Mouse (Mus musculus) MEL (cell line): Measurements from ENCODE around the gene Gm10778. TPM values are rescaled to one million over a fixed set of nuclear protein-coding genes. Genes with fewer than 3 reads are reported as not detected.

Experiments used
- DNase-seq: peaks from one replicate; pipeline ENCODE4 v3.0.0; 2011; ENCODE audit warnings: low read depth, low spot score
- H3K27ac ChIP-seq: 2 replicates; pipeline ENCODE4 v1.5.1; 2012; ENCODE audit warnings: low read depth, mild to moderate bottlenecking, control low read depth, low read length, moderate library complexity; ENCODE audit not compliant: control insufficient read depth
- H3K27me3 ChIP-seq, 2 experiments: fragments of 150-350 bp in 1 of 2; sonication (generic) in 1 of 2; 2 replicates each; pipeline ENCODE4 v1.6.1; 2012; ENCODE audit warnings: low read length in 2 of 2, mild to moderate bottlenecking in 2 of 2, improper control_type of control experiment in 1 of 2, moderate library complexity in 1 of 2; ENCODE audit not compliant: insufficient read depth in 2 of 2, control insufficient read depth in 1 of 2
- H3K36me3 ChIP-seq, 2 experiments: 2 replicates each; pipeline ENCODE4 v1.6.1; 2012 to 2014; ENCODE audit warnings: low read length in 2 of 2, improper control_type of control experiment in 1 of 2, inconsistent platforms in 1 of 2, mild to moderate bottlenecking in 1 of 2; ENCODE audit not compliant: insufficient read depth in 2 of 2, control insufficient read depth in 1 of 2
- H3K4me1 ChIP-seq, 2 experiments: fragments of 150-350 bp in 1 of 2; sonication (generic) in 1 of 2; 2 replicates each; pipeline ENCODE4 v1.6.1; 2012; ENCODE audit warnings: low read length in 2 of 2, improper control_type of control experiment in 1 of 2, mild to moderate bottlenecking in 1 of 2; ENCODE audit not compliant: insufficient read depth in 2 of 2, control insufficient read depth in 1 of 2
- H3K4me3 ChIP-seq, 2 experiments: fragments of 150-350 bp in 1 of 2; sonication (generic) in 1 of 2; 2 replicates each; pipeline ENCODE4 v1.5.1; 2012; ENCODE audit warnings: low read depth in 2 of 2, low read length in 2 of 2, mild to moderate bottlenecking in 2 of 2, moderate library complexity in 2 of 2, control low read depth in 1 of 2, improper control_type of control experiment in 1 of 2; ENCODE audit not compliant: control insufficient read depth in 1 of 2, insufficient read depth in 1 of 2
- H3K79me2 ChIP-seq: 2 replicates; pipeline ENCODE4 v1.6.1; 2012; ENCODE audit warnings: mild to moderate bottlenecking, low read length, moderate library complexity; ENCODE audit not compliant: control insufficient read depth, poor library complexity, insufficient read depth
- H3K9ac ChIP-seq: 2 replicates; pipeline ENCODE4 v1.6.1; 2012; ENCODE audit warnings: low read depth, mild to moderate bottlenecking, control low read depth, low read length, moderate library complexity; ENCODE audit not compliant: control insufficient read depth, poor library complexity, severe bottlenecking
- H3K9me3 ChIP-seq: fragments of 150-350 bp; sonication (generic); replicated peaks from 2 replicates; pipeline ENCODE4 v1.6.1; 2012; ENCODE audit warnings: mild to moderate bottlenecking, low read length, improper control_type of control experiment, moderate library complexity; ENCODE audit not compliant: insufficient read depth
- BHLHE40 ChIP-seq: IDR thresholded peaks from 2 replicates; pipeline ENCODE4 v1.6.1; 2012; ENCODE audit warnings: low read depth, mild to moderate bottlenecking, inconsistent platforms, low read length, improper control_type of control experiment, borderline replicate concordance
- CHD1 ChIP-seq: IDR thresholded peaks from 2 replicates; pipeline ENCODE4 v1.6.1; 2012; ENCODE audit warnings: low read depth, mild to moderate bottlenecking, inconsistent platforms, low read length, improper control_type of control experiment
- CHD2 ChIP-seq: IDR thresholded peaks from 2 replicates; pipeline ENCODE4 v1.6.1; 2011; ENCODE audit warnings: low read length, improper control_type of control experiment
- CTCF ChIP-seq, 3 experiments: IDR thresholded peaks in 2 of 3; conservative IDR thresholded peaks in 1 of 3; 2 replicates each; pipeline ENCODE4 v1.5.1; 2011 to 2012; ENCODE audit warnings: low read length in 3 of 3, low read depth in 2 of 3, mild to moderate bottlenecking in 2 of 3, improper control_type of control experiment in 1 of 3, inconsistent platforms in 1 of 3, mixed read lengths in 1 of 3, moderate library complexity in 1 of 3; ENCODE audit not compliant: control insufficient read depth in 1 of 3, insufficient read depth in 1 of 3, poor library complexity in 1 of 3, severe bottlenecking in 1 of 3
- E2F4 ChIP-seq: IDR thresholded peaks from 2 replicates; pipeline ENCODE4 v1.6.1; 2011; ENCODE audit warnings: low read depth, low read length, improper control_type of control experiment, borderline replicate concordance
- EP300 ChIP-seq, 2 experiments: IDR thresholded peaks; 2 replicates each; pipeline ENCODE4 v1.6.1; 2011; ENCODE audit warnings: improper control_type of control experiment in 2 of 2, low read length in 2 of 2, low read depth in 1 of 2, mild to moderate bottlenecking in 1 of 2
- ETS1 ChIP-seq: IDR thresholded peaks from 2 replicates; pipeline ENCODE4 v1.6.1; 2012; ENCODE audit warnings: low read depth, mild to moderate bottlenecking, inconsistent platforms, low read length, improper control_type of control experiment, moderate library complexity
- GABPA ChIP-seq: IDR thresholded peaks from 2 replicates; pipeline ENCODE4 v1.6.1; 2012; ENCODE audit warnings: low read depth, mild to moderate bottlenecking, inconsistent platforms, low read length, improper control_type of control experiment, moderate library complexity
- GATA1 ChIP-seq: IDR thresholded peaks from 2 replicates; pipeline ENCODE4 v1.6.1; 2011; ENCODE audit warnings: low read depth, low read length, improper control_type of control experiment
- HCFC1 ChIP-seq: IDR thresholded peaks from 2 replicates; pipeline ENCODE4 v1.6.1; 2012; ENCODE audit warnings: low read depth, mild to moderate bottlenecking, inconsistent platforms, low read length, improper control_type of control experiment, moderate library complexity
- KAT2A ChIP-seq: conservative IDR thresholded peaks from 2 replicates; pipeline ENCODE4 v1.6.1; 2012; ENCODE audit warnings: low read depth, low read length, improper control_type of control experiment, inconsistent platforms
- MAFK ChIP-seq: IDR thresholded peaks from 2 replicates; pipeline ENCODE4 v1.6.1; 2011; ENCODE audit warnings: low read depth, mild to moderate bottlenecking, low read length, improper control_type of control experiment, borderline replicate concordance
- MAX ChIP-seq: IDR thresholded peaks from 2 replicates; pipeline ENCODE4 v1.6.1; 2011; ENCODE audit warnings: low read length, improper control_type of control experiment
- MAZ ChIP-seq: IDR thresholded peaks from 2 replicates; pipeline ENCODE4 v1.6.1; 2012; ENCODE audit warnings: low read depth, mild to moderate bottlenecking, inconsistent platforms, low read length, improper control_type of control experiment
- MEF2A ChIP-seq: IDR thresholded peaks from 2 replicates; pipeline ENCODE4 v1.6.1; 2014; ENCODE audit warnings: low read depth, mild to moderate bottlenecking, inconsistent platforms, low read length, improper control_type of control experiment; ENCODE audit not compliant: poor library complexity, insufficient replicate concordance, severe bottlenecking; ENCODE audit errors: extremely low read depth
- MXI1 ChIP-seq: IDR thresholded peaks from 2 replicates; pipeline ENCODE4 v1.6.1; 2011; ENCODE audit warnings: mild to moderate bottlenecking, low read depth, low read length, improper control_type of control experiment
- MYB ChIP-seq: IDR thresholded peaks from 2 replicates; pipeline ENCODE4 v1.6.1; 2011; ENCODE audit warnings: mild to moderate bottlenecking, low read depth, low read length, improper control_type of control experiment
- NELFE ChIP-seq: IDR thresholded peaks from 2 replicates; pipeline ENCODE4 v1.6.1; 2011; ENCODE audit warnings: low read depth, low read length, improper control_type of control experiment
- POLR2A ChIP-seq, 2 experiments: IDR thresholded peaks; 2 replicates each; pipeline ENCODE4 v1.6.1; 2011 to 2012; ENCODE audit warnings: low read length in 2 of 2, mild to moderate bottlenecking in 2 of 2, control low read depth in 1 of 2, improper control_type of control experiment in 1 of 2, low read depth in 1 of 2, moderate library complexity in 1 of 2; ENCODE audit not compliant: control insufficient read depth in 1 of 2, insufficient read depth in 1 of 2, poor library complexity in 1 of 2
- POLR2AphosphoS2 ChIP-seq: IDR thresholded peaks from 2 replicates; pipeline ENCODE4 v1.6.1; 2011; ENCODE audit warnings: low read length, improper control_type of control experiment
- POLR2AphosphoS5 ChIP-seq: IDR thresholded peaks from 2 replicates; pipeline ENCODE4 v1.6.1; 2012; ENCODE audit warnings: low read depth, borderline replicate concordance, mild to moderate bottlenecking, inconsistent platforms, low read length, moderate library complexity, mixed read lengths
- RAD21 ChIP-seq: IDR thresholded peaks from 2 replicates; pipeline ENCODE4 v1.6.1; 2011; ENCODE audit warnings: mild to moderate bottlenecking, low read depth, low read length, improper control_type of control experiment
- RCOR1 ChIP-seq: IDR thresholded peaks from 2 replicates; pipeline ENCODE4 v1.6.1; 2012; ENCODE audit warnings: low read depth, mild to moderate bottlenecking, inconsistent platforms, low read length, improper control_type of control experiment
- SIN3A ChIP-seq: IDR thresholded peaks from 2 replicates; pipeline ENCODE4 v1.6.1; 2012; ENCODE audit warnings: low read length, improper control_type of control experiment, inconsistent platforms
- SMC3 ChIP-seq: IDR thresholded peaks from 2 replicates; pipeline ENCODE4 v1.6.1; 2011; ENCODE audit warnings: low read depth, low read length, improper control_type of control experiment
- TAL1 ChIP-seq: IDR thresholded peaks from 2 replicates; pipeline ENCODE4 v1.6.1; 2012; ENCODE audit warnings: mild to moderate bottlenecking, inconsistent platforms, low read length, moderate library complexity, mixed read lengths
- TBP ChIP-seq: IDR thresholded peaks from 2 replicates; pipeline ENCODE4 v1.8.0; 2011; ENCODE audit warnings: low read depth, low read length, improper control_type of control experiment
- TCF12 ChIP-seq: IDR thresholded peaks from 2 replicates; pipeline ENCODE4 v1.6.1; 2014; ENCODE audit warnings: low read depth, mild to moderate bottlenecking, inconsistent platforms, low read length, improper control_type of control experiment, moderate library complexity
- UBTF ChIP-seq: IDR thresholded peaks from 2 replicates; pipeline ENCODE4 v1.6.1; 2012; ENCODE audit warnings: low read depth, mild to moderate bottlenecking, inconsistent platforms, low read length, improper control_type of control experiment, moderate library complexity, borderline replicate concordance; ENCODE audit not compliant: insufficient read depth
- USF1 ChIP-seq: IDR thresholded peaks from 2 replicates; pipeline ENCODE4 v1.6.1; 2014; ENCODE audit warnings: low read depth, mild to moderate bottlenecking, inconsistent platforms, low read length, improper control_type of control experiment, moderate library complexity
- USF2 ChIP-seq, 2 experiments: IDR thresholded peaks; 2 replicates each; pipeline ENCODE4 v1.6.1; 2011 to 2012; ENCODE audit warnings: improper control_type of control experiment in 2 of 2, low read length in 2 of 2, borderline replicate concordance in 1 of 2, inconsistent platforms in 1 of 2, low read depth in 1 of 2, mild to moderate bottlenecking in 1 of 2; ENCODE audit not compliant: insufficient read depth in 1 of 2
- ZC3H11A ChIP-seq: IDR thresholded peaks from 2 replicates; pipeline ENCODE4 v1.6.1; 2012; ENCODE audit warnings: low read depth, mild to moderate bottlenecking, inconsistent platforms, low read length, improper control_type of control experiment
- ZKSCAN1 ChIP-seq: IDR thresholded peaks from 2 replicates; pipeline ENCODE4 v1.6.1; 2012; ENCODE audit warnings: low read depth, mild to moderate bottlenecking, inconsistent platforms, low read length, improper control_type of control experiment, moderate library complexity
- ZMIZ1 ChIP-seq: IDR thresholded peaks from 2 replicates; pipeline ENCODE4 v1.6.1; 2012; ENCODE audit warnings: low read depth, mild to moderate bottlenecking, inconsistent platforms, low read length, improper control_type of control experiment, moderate library complexity
- ZNF384 ChIP-seq: IDR thresholded peaks from 2 replicates; pipeline ENCODE4 v1.6.1; 2012; ENCODE audit warnings: low read depth, mild to moderate bottlenecking, inconsistent platforms, low read length, improper control_type of control experiment
- polyA plus RNA-seq, 2 experiments: library from polyadenylated mRNA; stranded (reverse) in 1 of 2; unstranded in 1 of 2; fragments of >175 nt in 1 of 2; fragments of >200 nt in 1 of 2; gene quantifications; 2 replicates each; pipeline versions ENCODE4 v1.2.1 to v1.2.4; 2012; ENCODE audit warnings: low replicate concordance in 2 of 2, low read depth in 1 of 2; ENCODE audit not compliant: insufficient read length in 2 of 2, insufficient read depth in 1 of 2, missing spikeins in 1 of 2
- total RNA-seq: library from RNA; depleted of rRNA; stranded (reverse); fragments of 300-350 nt; gene quantifications from 2 replicates; pipeline ENCODE4 v1.2.3, GENCODE M21; 2012

Gene Gm10778
- total and polyA plus RNA-seq, 3 experiments, result 2.0 to 3.9 TPM; not detected in 1

- Histone ChIP-seq H3K9me3 (no peaks in the 10 kb centered on the region), H3K4me1 (peaks cover 12 to 25% of the 10 kb centered on the region in 2 experiments), H3K36me3 (peaks cover 0 to 18% of the 10 kb centered on the region in 2 experiments; a peak in 2 of 4 replicates)
- TF ChIP-seq EP300 (IDR thresholded peaks at IDR 0.05; ENCODE audit: low read depth in 1 of 2, low read length in 2 of 2) (no peak), TCF12 (0 out of 2 replicates have a peak, but pooled peaks have one; percentile 15), BHLHE40 (peak; percentile 90; the same call in 1 of the 2 replicates), MAZ (peak; percentile 34; the same call in 1 of the 2 replicates), USF2 (IDR thresholded peaks at IDR 0.05; ENCODE audit: borderline replicate concordance in 1 of 2, insufficient read depth in 1 of 2, low read depth in 1 of 2, low read length in 2 of 2) (peak in 1 of 2 experiments; percentile 53; a peak in 1 of 4 replicates), POLR2A (IDR thresholded peaks at IDR 0.05; ENCODE audit: control insufficient read depth in 1 of 2, insufficient read depth in 1 of 2, low read depth in 1 of 2, low read length in 2 of 2, poor library complexity in 1 of 2) (no peak), MAFK (no peak), RAD21 (no peak), KAT2A (peak; percentile 36; the same call in 1 of the 2 replicates), E2F4 (no peak), MAX (no peak; the same call in 1 of the 2 replicates), ZKSCAN1 (no peak), UBTF (no peak), RCOR1 (no peak), TAL1 (no peak), HCFC1 (0 out of 2 replicates have a peak, but pooled peaks have one; percentile 15), GABPA (no peak), ZMIZ1 (no peak), TBP (no peak; the same call in 1 of the 2 replicates), SIN3A (no peak), ZC3H11A (no peak), ETS1 (no peak), CHD1 (no peak), MYB (no peak), MXI1 (no peak; the same call in 1 of the 2 replicates), USF1 (peak; percentile 82), CHD2 (no peak), ZNF384 (no peak), GATA1 (no peak), CTCF (IDR thresholded peaks at IDR 0.05 in 2 of 3, conservative IDR thresholded peaks at IDR 0.05 in 1 of 3; ENCODE audit: control insufficient read depth in 1 of 3, insufficient read depth in 1 of 3, low read depth in 2 of 3, low read length in 3 of 3, poor library complexity in 1 of 3, severe bottlenecking in 1 of 3) (no peak), SMC3 (no peak), POLR2AphosphoS5 (peak; percentile 88; the same call in 1 of the 2 replicates), NELFE (no peak; the same call in 1 of the 2 replicates), MEF2A (no peak), POLR2AphosphoS2 (no peak)
- TF ChIP-seq, all 39 proteins: peak for 8
- peak overlapping the region; percentile 60 to 64 for H3K4me3 ChIP-seq
- H3K27ac ChIP-seq, result peak overlapping the region; percentile 80
- H3K9ac ChIP-seq, result peak overlapping the region; percentile 82
- H3K27me3 ChIP-seq, result no peaks in the 10 kb centered on the region
- no peaks in the 10 kb centered on the region; the same call in 1 of the 2 replicates for H3K79me2 ChIP-seq
- DNase-seq, result no peak
These were observed 44.6 kb upstream of the Gm10778 start for GRCm38 (mm10) chr10:81604019-81604967.
